Mouse (Mus musculus) forebrain, postnatal 0 days (tissue): ENCODE data around the gene Mxd4. TPM values are rescaled to one million over a fixed set of nuclear protein-coding genes. Genes with fewer than 3 reads are reported as not detected.
A peak's percentile ranks its signal among the peaks of the same experiment; 100 is the strongest.

ENCODE experiments used
- ATAC-seq: fragments of 200-750 bp; cut with Nextera tagmentation; 2 replicates; pipeline ENCODE4 v1.8.0; 2017; ENCODE audit warnings: mild to moderate bottlenecking, moderate library complexity
- DNase-seq: peaks from one replicate; pipeline ENCODE4 v3.0.0-alpha.2; 2015
- H3K27ac ChIP-seq: fragments of 300-500 bp; sonication (generic); 2 replicates; pipeline ENCODE4 v1.5.1; 2014; ENCODE audit warnings: low read depth, mild to moderate bottlenecking, antibody characterized with exemption, low read length, moderate library complexity, mixed read lengths
- H3K27me3 ChIP-seq: fragments of 300-500 bp; sonication (generic); 2 replicates; pipeline ENCODE4 v1.6.1; 2014; ENCODE audit warnings: mild to moderate bottlenecking, low read length, mixed read lengths; ENCODE audit not compliant: insufficient read depth
- H3K36me3 ChIP-seq: fragments of 300-500 bp; sonication (generic); 2 replicates; pipeline ENCODE4 v1.6.1; 2014; ENCODE audit warnings: mild to moderate bottlenecking, moderate library complexity; ENCODE audit not compliant: insufficient read depth
- H3K4me1 ChIP-seq: fragments of 300-500 bp; sonication (generic); 2 replicates; pipeline ENCODE4 v1.6.1; 2014; ENCODE audit warnings: antibody characterized with exemption; ENCODE audit not compliant: insufficient read depth
- H3K4me2 ChIP-seq: fragments of 300-500 bp; sonication (generic); 2 replicates; pipeline ENCODE4 v1.6.1; 2014; ENCODE audit warnings: low read depth, mild to moderate bottlenecking, moderate library complexity
- H3K4me3 ChIP-seq: fragments of 300-500 bp; sonication (generic); 2 replicates; pipeline ENCODE4 v1.5.1; 2014; ENCODE audit warnings: low read depth, low read length, mixed read lengths
- H3K9ac ChIP-seq: fragments of 300-500 bp; sonication (generic); 2 replicates; pipeline ENCODE4 v1.6.1; 2014; ENCODE audit warnings: mild to moderate bottlenecking
- H3K9me3 ChIP-seq: fragments of 300-500 bp; sonication (generic); 2 replicates; pipeline ENCODE4 v1.6.1; 2016; ENCODE audit warnings: low read length
- CTCF ChIP-seq: sonication (generic); IDR thresholded peaks from 2 replicates; pipeline ENCODE4 v1.5.1; 2016; ENCODE audit warnings: antibody characterized with exemption, control low read depth, low read depth
- WGBS: fragments of 180-500 bp; shearing (Covaris S2); extraction: QIAGEN DNeasy Blood & Tissue Kit; methylation state at CpG from one replicate; pipeline ENCODE4 v1.1.7; 2014; 5-methylcytosine and 5-hydroxymethylcytosine counted together
- polyA plus RNA-seq: library from polyadenylated mRNA; unstranded; fragments of >200 nt; fragmentation: Nextera tagmentation; extraction: Ambion mirVana; gene quantifications from 2 replicates; pipeline ENCODE4 v1.2.1, GENCODE M21; 2015
- total RNA-seq: library from RNA; depleted of rRNA; stranded (reverse); fragments of >200 nt; gene quantifications from 2 replicates; pipeline ENCODE4 v1.2.3, GENCODE M21; 2014; rRNA removed

The Mxd4 gene
- total and polyA plus RNA-seq, 2 experiments from 2014 or later: 23.7 to 88.9 TPM

GRCm38 (mm10) chr5:34165793-34166192 is 21.7 kb downstream of the Mxd4 start:
- Histone ChIP-seq H3K9ac (no peak overlapping the region), H3K9me3 (no peaks in the 10 kb centered on the region), H3K4me1 (no peaks in the 10 kb centered on the region), H3K36me3 (0 out of 2 replicates have a peak, but pooled peaks cover 5% of the 10 kb centered on the region), H3K27ac (no peak overlapping the region), H3K4me3 (no peak overlapping the region), H3K27me3 (no peaks in the 10 kb centered on the region), H3K4me2 (no peak overlapping the region)
- no peak for DNase-seq
- no peak for ATAC-seq
- 78% methylated on average over 4 of the region's 4 CpGs for WGBS
- TF ChIP-seq CTCF: no peak

- ATAC-seq (no peak), DNase-seq (no peak)
- H3K36me3 ChIP-seq: no peaks in the 10 kb centered on the region
- H3K4me3 ChIP-seq: no peak overlapping the region
- H3K4me2 ChIP-seq: no peak overlapping the region
- H3K9me3 ChIP-seq: no peaks in the 10 kb centered on the region
- no peak overlapping the region for H3K27ac ChIP-seq
- no peaks in the 10 kb centered on the region for H3K4me1 ChIP-seq
- H3K27me3 ChIP-seq: no peaks in the 10 kb centered on the region
- no peak overlapping the region for H3K9ac ChIP-seq
- no peak for TF ChIP-seq CTCF
These were observed 39.0 kb downstream of the Mxd4 start for GRCm38 (mm10) chr5:34148476-34148875.

GRCm38 (mm10) chr5:34147554-34147953 is 40.0 kb downstream of the Mxd4 start:
- Histone ChIP-seq H3K9me3 (no peaks in the 10 kb centered on the region), H3K4me3 (no peak overlapping the region), H3K27me3 (no peaks in the 10 kb centered on the region), H3K4me1 (no peaks in the 10 kb centered on the region), H3K36me3 (no peaks in the 10 kb centered on the region), H3K4me2 (no peak overlapping the region), H3K27ac (no peak overlapping the region), H3K9ac (no peak overlapping the region)
- TF ChIP-seq CTCF: no peak
- no peak for ATAC-seq
- WGBS: 91% methylated on average over 3 of the region's 3 CpGs
- no peak for DNase-seq

GRCm38 (mm10) chr5:34139751-34140150 is 47.8 kb downstream of the Mxd4 start:
- TF ChIP-seq CTCF: peak; percentile 68
- WGBS: 3% methylated on average over 1 of the region's 1 CpGs
- Histone ChIP-seq H3K9ac (no peak overlapping the region), H3K27me3 (no peaks in the 10 kb centered on the region), H3K36me3 (no peaks in the 10 kb centered on the region), H3K4me2 (no peak overlapping the region), H3K4me3 (no peak overlapping the region), H3K27ac (no peak overlapping the region), H3K9me3 (no peaks in the 10 kb centered on the region), H3K4me1 (no peaks in the 10 kb centered on the region)
- DNase-seq (peak; percentile 3), ATAC-seq (no peak)

GRCm38 (mm10) chr5:34132731-34133130 is 54.8 kb downstream of the Mxd4 start:
- Histone ChIP-seq H3K4me2 (no peak overlapping the region), H3K4me1 (no peaks in the 10 kb centered on the region), H3K4me3 (no peak overlapping the region), H3K36me3 (no peaks in the 10 kb centered on the region), H3K27ac (no peak overlapping the region), H3K9ac (no peak overlapping the region), H3K9me3 (no peaks in the 10 kb centered on the region), H3K27me3 (no peaks in the 10 kb centered on the region)
- 82% methylated on average over 2 of the region's 2 CpGs for WGBS
- TF ChIP-seq CTCF: no peak
- DNase-seq: no peak
- no peak for ATAC-seq

- H3K36me3 ChIP-seq: no peaks in the 10 kb centered on the region
- no peak overlapping the region for H3K4me3 ChIP-seq
- H3K27ac ChIP-seq: no peak overlapping the region
- H3K9me3 ChIP-seq: no peaks in the 10 kb centered on the region
- no peak for TF ChIP-seq CTCF
- H3K27me3 ChIP-seq: no peaks in the 10 kb centered on the region
- DNase-seq: no peak
- WGBS: 45% methylated on average over 1 of the region's 1 CpGs
- no peak overlapping the region for H3K9ac ChIP-seq
- no peak overlapping the region for H3K4me2 ChIP-seq
- ATAC-seq: no peak
- no peaks in the 10 kb centered on the region for H3K4me1 ChIP-seq
These were observed 63.4 kb downstream of the Mxd4 start for GRCm38 (mm10) chr5:34124131-34124530.

Other genes starting within 250 kb of the Mxd4 start
- 539 and 762 TPM in 2 replicates for gene Gm1673, start 204.3 kb downstream of the Mxd4 start, total RNA-seq
- 747 and 963 TPM in 2 replicates for gene Gm1673, start 204.3 kb downstream of the Mxd4 start, polyA plus RNA-seq
- 28.1 and 31.8 TPM in 2 replicates for gene Nat8l, start 191.7 kb downstream of the Mxd4 start, total RNA-seq
- 4.3 and 4.9 TPM in 2 replicates for gene Nat8l, start 191.7 kb downstream of the Mxd4 start, polyA plus RNA-seq
- gene Poln, start 18.3 kb downstream of the Mxd4 start, total RNA-seq: 0.05 and 0.15 TPM in 2 replicates
- gene Poln, start 18.3 kb downstream of the Mxd4 start, polyA plus RNA-seq: 0.13 and 0.48 TPM in 2 replicates
- 6.0 and 11.4 TPM in 2 replicates for gene Haus3, start 18.2 kb downstream of the Mxd4 start, total RNA-seq
- 7.9 and 9.1 TPM in 2 replicates for gene Haus3, start 18.2 kb downstream of the Mxd4 start, polyA plus RNA-seq
- gene Zfyve28, start 100.7 kb upstream of the Mxd4 start, total RNA-seq: 12.2 and 14.2 TPM in 2 replicates
- gene Zfyve28, start 100.7 kb upstream of the Mxd4 start, polyA plus RNA-seq: 3.6 and 4.0 TPM in 2 replicates
- gene Cfap99, start 100.9 kb upstream of the Mxd4 start, total RNA-seq: 0.08 and 0.24 TPM in 2 replicates
- 0.10 and 0.23 TPM in 2 replicates for gene Cfap99, start 100.9 kb upstream of the Mxd4 start, polyA plus RNA-seq
- gene Rnf4, start 148.6 kb upstream of the Mxd4 start, total RNA-seq: 116 and 122 TPM in 2 replicates
- gene Rnf4, start 148.6 kb upstream of the Mxd4 start, polyA plus RNA-seq: 122 and 129 TPM in 2 replicates
- gene Fam193a, start 182.2 kb upstream of the Mxd4 start, total RNA-seq: 39.9 and 44.5 TPM in 2 replicates
- gene Fam193a, start 182.2 kb upstream of the Mxd4 start, polyA plus RNA-seq: 6.0 and 9.8 TPM in 2 replicates